Mouse (Mus musculus) mouse trophoblast stem cell (cell line): ENCODE measurements at regions not wholly inside any gene's neighbourhood (a gene's known extent, or its start where the extent isn't known, plus 50 kb on each side); places are given as distances from the start of the nearest gene placed in this dataset.

Source experiments
- in situ Hi-C, 2 experiments: fragments of 300-500 bp; cut with MseI, MboI; formaldehyde crosslinking; loops; 2 replicates in 1 of 2; 3 replicates in 1 of 2; pipeline ENCODE4 v1.15.1; 2025

DNA sequence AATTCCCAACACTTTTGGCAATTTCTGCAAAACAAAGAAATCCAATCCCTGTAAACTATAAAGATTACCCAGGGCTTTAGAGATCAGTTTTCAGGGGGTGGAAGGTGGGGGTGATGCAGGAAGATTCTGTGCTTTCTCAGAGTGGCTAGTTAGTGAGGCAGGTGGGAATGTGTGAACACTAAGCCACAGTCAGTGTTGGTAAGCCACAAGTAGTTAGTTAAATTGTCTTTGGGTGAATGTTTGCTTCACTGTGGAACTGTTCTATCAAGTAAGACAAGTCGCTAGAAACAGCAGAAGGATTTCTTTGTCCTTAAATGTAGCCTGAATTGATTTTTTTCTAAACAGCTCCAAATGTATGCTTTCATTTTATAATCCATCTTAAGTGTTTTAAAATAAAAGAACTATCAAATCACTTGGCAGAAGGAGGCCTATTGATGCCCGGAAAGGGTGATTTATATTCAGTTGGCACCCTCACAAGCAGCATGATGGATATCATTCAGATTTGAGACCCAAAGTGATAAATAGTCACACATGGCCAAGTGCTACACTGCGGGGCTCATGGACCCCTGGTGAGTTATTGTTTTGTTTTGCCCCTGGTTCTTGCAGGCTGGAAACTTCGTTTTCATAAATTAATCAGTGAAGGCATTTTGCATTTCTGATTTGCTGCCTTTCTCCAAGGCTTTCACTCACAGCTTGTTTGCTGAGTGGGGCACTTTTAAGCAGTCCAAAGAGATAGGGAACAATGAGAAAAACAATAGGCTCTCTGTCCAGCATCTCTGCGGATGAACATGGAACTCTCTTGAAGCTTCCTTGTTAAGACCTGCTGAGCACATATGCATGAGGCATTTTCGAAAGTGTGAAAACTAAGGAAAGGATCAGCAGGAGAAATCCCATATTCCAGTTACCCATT lies 325.4 kb downstream of the 4933405O20Rik start:
- in situ Hi-C loops = loop anchor here in 1 of 2 experiments (25.0 kb wide), 1 partner anchor 88 kb away; no protein-coding TSS in a partner anchor

DNA sequence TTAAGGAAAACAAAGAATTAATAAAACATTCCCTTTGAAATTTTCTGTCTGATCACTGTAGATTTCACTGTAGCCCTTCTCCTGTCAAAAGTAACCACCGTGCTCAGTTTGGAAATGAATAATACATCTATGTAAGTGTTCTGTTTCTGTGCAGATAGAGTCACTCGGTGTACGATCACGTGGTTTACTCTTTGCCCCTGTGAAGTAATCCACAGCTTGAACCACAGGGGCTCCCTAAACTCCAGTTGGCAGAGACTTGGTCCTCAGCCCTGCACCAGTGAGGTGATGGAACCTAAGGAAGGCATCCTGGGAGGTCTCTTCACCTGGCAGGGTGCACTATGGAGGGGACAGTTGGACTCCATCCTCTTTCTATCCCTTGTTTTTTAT lies 326.0 kb downstream of the 4933405O20Rik start:
- in situ Hi-C loops = no loop called here
